Mouse (Mus musculus) cerebellum, postnatal 14 days (tissue): ENCODE measurements around the gene Olfr1228.

Experiments
- DNase-seq, 2 experiments: peaks; one replicate each; pipeline ENCODE4 v3.0.0; 2021; ENCODE audit warnings: mixed read lengths in 2 of 2

Olfr1228 gene

DNA sequence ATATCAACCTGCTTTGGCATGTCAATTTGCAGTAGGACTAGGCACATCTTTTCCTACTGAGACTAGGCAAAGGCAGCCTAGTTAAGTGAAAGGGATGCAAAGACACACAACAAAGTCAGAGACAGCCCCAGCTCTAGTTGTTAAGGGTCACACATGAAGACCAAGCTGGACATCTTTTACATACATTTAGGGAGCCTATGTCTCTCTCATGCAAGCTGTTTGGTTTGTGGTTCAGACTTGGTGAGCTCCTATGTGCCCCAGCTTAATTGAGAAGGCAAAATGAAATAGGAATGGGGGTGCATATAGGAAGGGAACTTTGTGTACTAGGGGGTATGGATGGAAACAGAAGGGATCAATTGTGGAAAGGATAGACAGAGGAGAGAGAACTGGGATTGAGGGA, at the start of gene Olfr1228:
Gene Olfr1228 (minus strand): TSS at position 101 of the 400 bp plus-strand sequence.
- DNase-seq: no peak

DNA sequence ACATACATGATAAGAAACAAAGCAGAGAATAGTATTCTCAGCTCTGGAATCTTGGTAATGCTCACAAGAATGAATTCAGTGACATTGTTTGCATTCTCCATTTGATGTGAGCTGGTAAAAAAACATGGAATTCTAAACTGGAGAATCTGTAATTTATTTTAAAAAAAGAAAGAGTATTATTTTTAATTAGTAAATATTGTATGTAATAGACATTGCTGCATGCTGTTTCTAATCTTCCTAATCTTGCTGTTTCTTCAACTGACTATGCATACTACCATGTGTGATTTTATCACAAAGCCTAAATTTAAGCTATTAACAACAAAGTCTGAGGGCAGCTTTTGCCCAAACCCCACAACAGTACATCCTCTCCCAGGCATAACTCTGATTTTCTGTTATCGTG, 43.3 kb upstream of the Olfr1228 start, which contains the start of gene Olfr1230:
Gene Olfr1230 (minus strand): TSS at position 101 of the 400 bp plus-strand sequence.
- no peak for DNase-seq

DNA sequence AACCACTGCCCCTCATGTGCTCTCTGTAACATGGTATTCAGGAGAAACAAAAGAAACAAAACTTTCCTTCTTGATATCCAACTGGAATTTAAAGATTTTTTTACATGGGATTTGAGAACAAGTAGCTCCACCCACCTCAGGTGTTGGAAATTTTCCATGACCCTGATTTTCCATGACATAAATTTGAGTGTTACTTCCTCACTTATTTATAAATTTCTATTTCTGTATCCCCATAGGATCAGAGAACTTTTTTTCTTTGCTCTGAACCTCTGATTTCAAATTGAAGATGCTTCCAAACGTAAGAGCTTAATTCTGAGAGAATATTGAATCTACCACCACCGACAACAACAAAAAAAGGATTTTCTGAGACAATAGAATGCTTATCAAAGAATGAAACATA, 34.1 kb upstream of the Olfr1228 start, which contains the start of gene Olfr1229:
Gene Olfr1229 (minus strand): TSS at position 101 of the 400 bp plus-strand sequence.
- no peak for DNase-seq

DNA sequence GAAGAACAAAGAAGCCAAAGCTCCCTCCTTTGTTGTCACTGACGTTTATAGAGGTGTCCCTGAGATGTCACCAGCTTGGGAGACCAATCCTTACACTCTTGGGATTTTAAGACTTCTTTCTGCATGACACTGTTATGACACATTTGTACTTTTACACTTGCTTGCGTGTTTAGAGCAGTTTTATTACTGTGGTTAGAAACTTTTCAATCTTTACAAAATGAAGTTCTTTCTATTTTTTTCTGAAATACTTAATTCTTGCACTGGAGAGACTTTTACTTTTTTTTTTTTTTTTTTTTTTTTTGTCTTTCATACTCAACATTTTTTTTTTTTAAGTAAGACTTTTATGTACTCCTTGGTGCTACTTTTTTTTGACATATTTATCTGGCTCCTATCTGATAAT, 53.9 kb downstream of the Olfr1228 start, which contains the start of gene Olfr1226:
Gene Olfr1226 (minus strand): TSS at position 101 of the 400 bp plus-strand sequence.
- no peak for DNase-seq
